Mouse (Mus musculus): ENCODE results near the gene Kiss1.

The Kiss1 gene

GRCm38 (mm10) chr1:133362103-133362502 is 40.4 kb downstream of the Kiss1 start:
- no peak for DNase-seq (ENCODE audit: low read depth, low spot score)

- no peak for DNase-seq (ENCODE audit: low read depth, low spot score)
Observed at GRCm38 (mm10) chr1:133363276-133364021, 41.8 kb downstream of the Kiss1 start, which contains the start of gene Etnk2. Etnk2 (plus strand) TSS chr1:133363572.

- DNase-seq (ENCODE audit: low read depth, low spot score) = no peak
Observed at GRCm38 (mm10) chr1:133364022-133364630, 42.5 kb downstream of the Kiss1 start.

- no peak for DNase-seq (ENCODE audit: low read depth, low spot score)
Observed at GRCm38 (mm10) chr1:133364890-133365289, 43.2 kb downstream of the Kiss1 start.

- no peak for DNase-seq (ENCODE audit: low read depth, low spot score)
Observed at GRCm38 (mm10) chr1:133366951-133367605, 45.4 kb downstream of the Kiss1 start.

GRCm38 (mm10) chr1:133367606-133368488 is 46.2 kb downstream of the Kiss1 start:
- DNase-seq (ENCODE audit: low read depth, low spot score) = no peak

GRCm38 (mm10) chr1:133368644-133369043 is 47.0 kb downstream of the Kiss1 start:
- DNase-seq (ENCODE audit: low read depth, low spot score) = no peak

GRCm38 (mm10) chr1:133370352-133370751 is 48.7 kb downstream of the Kiss1 start:
- no peak for DNase-seq (ENCODE audit: low read depth, low spot score)

- DNase-seq (ENCODE audit: low read depth, low spot score) = no peak
Observed at GRCm38 (mm10) chr1:133371431-133371830, 49.8 kb downstream of the Kiss1 start.

- DNase-seq (ENCODE audit: low read depth, low spot score) = no peak
Observed at GRCm38 (mm10) chr1:133372113-133372512, 50.4 kb downstream of the Kiss1 start.

- DNase-seq (ENCODE audit: low read depth, low spot score) = no peak
Observed at GRCm38 (mm10) chr1:133375696-133376346, 54.1 kb downstream of the Kiss1 start.

GRCm38 (mm10) chr1:133377547-133377946 is 55.9 kb downstream of the Kiss1 start:
- DNase-seq (ENCODE audit: low read depth, low spot score) = no peak
